ENCODE assay signal across 25 mouse cellular contexts in genomic region chr12:98216432-98216831, GRCm38 (mm10). TPM values are rescaled to one million over a fixed set of nuclear protein-coding genes. Genes with fewer than 3 reads are reported as not detected.
DNase-seq lines count a peak whose midpoint lies in the region; ATAC-seq and TF ChIP-seq lines count a peak whose summit lies in the region.
"Had no signal": no experiment of that assay in that cellular context is flagged by ENCODE, and none has a peak within 500 bp of the region (broad histone marks: within the 10 kb centered on the region; RNA-seq: fewer than 3 reads in every experiment).

No protein-coding gene starts in this region.

- intact Hi-C loops in heart, adult 2 months (cut with DNase I), result no loop called here

- ATAC-seq in midbrain, embryonic 13.5 days, result 0 out of 2 replicates have a peak, but pooled peaks have one; percentile 12
- ATAC-seq in midbrain, embryonic 15.5 days (replicated peaks), result no peak
- no peak for ATAC-seq in hindbrain, embryonic 14.5 days (ENCODE audit: low FRiP score)
- ATAC-seq in neural tube, embryonic 14.5 days (ENCODE audit: low read depth), result peak; percentile 54; the same call in 1 of the 2 replicates
- ATAC-seq: activated CD4-positive, CD25-positive, alpha-beta regulatory T cell, adult 4 months; forebrain, embryonic 15.5 days; intestine, postnatal 0 days had no signal

- H3K79me2 ChIP-seq in heart, adult 2 months (replicated peaks; ENCODE audit: control insufficient read depth, insufficient read depth, low read length), result no peaks in the 10 kb centered on the region

- H3K4me2 ChIP-seq in midbrain, embryonic 13.5 days (replicated peaks), result no peak overlapping the region
- H3K4me2 ChIP-seq in midbrain, embryonic 15.5 days, result no peak overlapping the region
- H3K4me2 ChIP-seq in hindbrain, embryonic 14.5 days (replicated peaks), result peak overlapping the region; percentile 32
- no peak overlapping the region for H3K4me2 ChIP-seq in neural tube, embryonic 14.5 days (ENCODE audit: low read depth, low read length)
- H3K4me2 ChIP-seq: embryonic facial prominence, embryonic 12.5 days; forebrain, embryonic 15.5 days; limb, embryonic 15.5 days; liver, embryonic 15.5 days; neural tube, embryonic 12.5 days; stomach, embryonic 15.5 days had no signal

- 0 out of 2 replicates have a peak, but pooled peaks cover 2% of the 10 kb centered on the region for H3K36me3 ChIP-seq in heart, embryonic 10.5 days
- no peaks in the 10 kb centered on the region for H3K36me3 ChIP-seq in heart, adult 2 months (ENCODE audit: control insufficient read depth, insufficient read depth, low read length)
- H3K36me3 ChIP-seq in midbrain, embryonic 13.5 days, result no peaks in the 10 kb centered on the region
- no peaks in the 10 kb centered on the region for H3K36me3 ChIP-seq in midbrain, embryonic 15.5 days (replicated peaks)
- H3K36me3 ChIP-seq in hindbrain, embryonic 14.5 days (replicated peaks; ENCODE audit: control insufficient read depth, insufficient read depth), result peaks cover 3% of the 10 kb centered on the region; the same call in 1 of the 2 replicates
- no peaks in the 10 kb centered on the region for H3K36me3 ChIP-seq in neural tube, embryonic 14.5 days (ENCODE audit: control insufficient read depth, insufficient read depth, low read length)
- H3K36me3 ChIP-seq: embryonic facial prominence, embryonic 12.5 days; forebrain, embryonic 15.5 days; liver, embryonic 15.5 days; stomach, embryonic 15.5 days had no signal

- DNase-seq in heart, embryonic 10.5 days (ENCODE audit: low spot score), result no peak
- DNase-seq in heart, adult 2 months, result no peak
- no peak for DNase-seq in hindbrain, embryonic 14.5 days (ENCODE audit: low spot score)
- no peak for DNase-seq in cerebellum, adult 18-20 months
- no peak for DNase-seq in kidney, postnatal 10 days
- DNase-seq: adrenal gland, postnatal 14 days; cerebellum, adult 11-12 months; gastrocnemius, postnatal 14 days; heart, adult 18-20 months; thymus, adult 18-20 months had no signal

- H3K4me3 ChIP-seq in heart, embryonic 10.5 days, result no peak overlapping the region
- no peak overlapping the region for H3K4me3 ChIP-seq in heart, adult 2 months
- H3K4me3 ChIP-seq in midbrain, embryonic 13.5 days (replicated peaks), result no peak overlapping the region
- no peak overlapping the region for H3K4me3 ChIP-seq in midbrain, embryonic 15.5 days
- no peak overlapping the region for H3K4me3 ChIP-seq in hindbrain, embryonic 14.5 days (replicated peaks; ENCODE audit: low read length)
- H3K4me3 ChIP-seq in neural tube, embryonic 14.5 days (ENCODE audit: low read depth, low read length), result no peak overlapping the region
- H3K4me3 ChIP-seq: embryonic facial prominence, embryonic 12.5 days; forebrain, embryonic 15.5 days; limb, embryonic 15.5 days; liver, embryonic 15.5 days; neural tube, embryonic 12.5 days; stomach, embryonic 15.5 days had no signal

- 67% methylated on average over 11 of the region's 11 CpGs for WGBS in heart, embryonic 10.5 days
- 72% methylated on average over 11 of the region's 11 CpGs for whole genome bisulfite sequencing in heart, adult 2 months
- WGBS in midbrain, embryonic 13.5 days, result 76% methylated on average over 11 of the region's 11 CpGs
- 67% methylated on average over 11 of the region's 11 CpGs for WGBS in midbrain, embryonic 15.5 days
- 51% methylated on average over 11 of the region's 11 CpGs for WGBS in hindbrain, embryonic 14.5 days
- WGBS in neural tube, embryonic 14.5 days, result 63% methylated on average over 11 of the region's 11 CpGs

- H3K9ac ChIP-seq in heart, adult 2 months (ENCODE audit: low read depth, low read length), result no peak overlapping the region
- H3K9ac ChIP-seq in midbrain, embryonic 13.5 days (replicated peaks), result no peak overlapping the region
- H3K9ac ChIP-seq in midbrain, embryonic 15.5 days, result no peak overlapping the region
- H3K9ac ChIP-seq in hindbrain, embryonic 14.5 days, result 0 out of 2 replicates have a peak overlapping the region, but pooled peaks have one; percentile 9
- H3K9ac ChIP-seq in neural tube, embryonic 14.5 days (replicated peaks; ENCODE audit: low read depth, low read length), result no peak overlapping the region
- H3K9ac ChIP-seq: embryonic facial prominence, embryonic 12.5 days; forebrain, embryonic 15.5 days; limb, embryonic 15.5 days; liver, embryonic 15.5 days; neural tube, embryonic 12.5 days; stomach, embryonic 15.5 days had no signal

- H3K9me3 ChIP-seq in heart, embryonic 10.5 days, result no peaks in the 10 kb centered on the region
- no peaks in the 10 kb centered on the region for H3K9me3 ChIP-seq in midbrain, embryonic 13.5 days
- no peaks in the 10 kb centered on the region for H3K9me3 ChIP-seq in midbrain, embryonic 15.5 days
- H3K9me3 ChIP-seq in hindbrain, embryonic 14.5 days (ENCODE audit: control insufficient read depth, low read length), result no peaks in the 10 kb centered on the region
- H3K9me3 ChIP-seq in neural tube, embryonic 14.5 days (ENCODE audit: control insufficient read depth, low read length), result no peaks in the 10 kb centered on the region
- H3K9me3 ChIP-seq: embryonic facial prominence, embryonic 12.5 days; forebrain, embryonic 15.5 days; G1E; limb, embryonic 15.5 days; liver, embryonic 15.5 days; neural tube, embryonic 12.5 days; stomach, embryonic 15.5 days had no signal

- TF ChIP-seq POLR2A in heart, adult 2 months (IDR thresholded peaks at IDR 0.05; ENCODE audit: insufficient read depth, low read depth, low read length), result no peak

- no peaks in the 10 kb centered on the region for H3K27me3 ChIP-seq in heart, embryonic 10.5 days (ENCODE audit: insufficient read depth, poor library complexity, severe bottlenecking)
- no peaks in the 10 kb centered on the region for H3K27me3 ChIP-seq in heart, adult 2 months (ENCODE audit: control insufficient read depth, insufficient read depth, low read length)
- H3K27me3 ChIP-seq in midbrain, embryonic 13.5 days, result no peaks in the 10 kb centered on the region
- H3K27me3 ChIP-seq in midbrain, embryonic 15.5 days (replicated peaks), result no peaks in the 10 kb centered on the region
- no peaks in the 10 kb centered on the region for H3K27me3 ChIP-seq in hindbrain, embryonic 14.5 days (ENCODE audit: control insufficient read depth, insufficient read depth, low read length)
- H3K27me3 ChIP-seq in neural tube, embryonic 14.5 days (ENCODE audit: control insufficient read depth, insufficient read depth, low read length), result no peaks in the 10 kb centered on the region
- H3K27me3 ChIP-seq: embryonic facial prominence, embryonic 12.5 days; forebrain, embryonic 15.5 days; limb, embryonic 15.5 days; liver, embryonic 15.5 days; neural tube, embryonic 12.5 days; stomach, embryonic 15.5 days had no signal

- no peak for TF ChIP-seq EP300 in heart, adult 2 months (IDR thresholded peaks at IDR 0.05; ENCODE audit: insufficient read depth, low read depth, low read length)

- no peak for TF ChIP-seq CTCF in heart, adult 2 months (IDR thresholded peaks at IDR 0.05)

- peaks cover 24% of the 10 kb centered on the region for H3K4me1 ChIP-seq in heart, embryonic 10.5 days
- peaks cover 3% of the 10 kb centered on the region for H3K4me1 ChIP-seq in heart, adult 2 months (ENCODE audit: control insufficient read depth, insufficient read depth, low read length)
- H3K4me1 ChIP-seq in midbrain, embryonic 13.5 days (replicated peaks), result peaks cover 11% of the 10 kb centered on the region; the same call in 1 of the 2 replicates
- H3K4me1 ChIP-seq in midbrain, embryonic 15.5 days, result no peaks in the 10 kb centered on the region
- 0 out of 2 replicates have a peak, but pooled peaks cover 7% of the 10 kb centered on the region for H3K4me1 ChIP-seq in hindbrain, embryonic 14.5 days (replicated peaks; ENCODE audit: control insufficient read depth, insufficient read depth, low read length)
- H3K4me1 ChIP-seq in neural tube, embryonic 14.5 days (ENCODE audit: control insufficient read depth, insufficient read depth, low read length), result no peaks in the 10 kb centered on the region
- H3K4me1 ChIP-seq: embryonic facial prominence, embryonic 12.5 days; forebrain, embryonic 15.5 days; limb, embryonic 15.5 days; liver, embryonic 15.5 days; stomach, embryonic 15.5 days had no signal

- H3K27ac ChIP-seq in heart, embryonic 10.5 days, result peak overlapping the region; percentile 73; the same call in 1 of the 2 replicates
- no peak overlapping the region for H3K27ac ChIP-seq in heart, adult 2 months
- H3K27ac ChIP-seq in midbrain, embryonic 13.5 days, result peak overlapping the region; percentile 35; the same call in 1 of the 2 replicates
- H3K27ac ChIP-seq in midbrain, embryonic 15.5 days, result no peak overlapping the region
- H3K27ac ChIP-seq in hindbrain, embryonic 14.5 days, result no peak overlapping the region
- H3K27ac ChIP-seq in neural tube, embryonic 14.5 days (ENCODE audit: low read depth, low read length), result no peak overlapping the region
- H3K27ac ChIP-seq: embryonic facial prominence, embryonic 12.5 days; forebrain, embryonic 15.5 days; limb, embryonic 15.5 days; liver, embryonic 15.5 days; neural tube, embryonic 12.5 days; stomach, embryonic 15.5 days had no signal

RNA-seq across cellular contexts. Expression of gene Galc, which starts 42.8 kb away (rescaled TPM):
- polyA plus RNA-seq in heart, embryonic 10.5 days (2016; fragmentation: Nextera tagmentation; extraction: Ambion mirVana), result 9.7 and 11.2 TPM in 2 replicates
- total RNA-seq in heart, adult 2 months (2021), result 1 to 10 TPM; 7.3 to 8.3 TPM
- 5.0 and 11.5 TPM in 2 replicates for polyA plus RNA-seq in heart, adult 2 months (2012; rRNA removed)
- polyA plus RNA-seq in midbrain, embryonic 13.5 days (2015; fragmentation: Nextera tagmentation; extraction: Ambion mirVana), result 11.5 and 11.6 TPM in 2 replicates
- polyA plus RNA-seq in midbrain, embryonic 15.5 days (2015; fragmentation: Nextera tagmentation; extraction: Ambion mirVana), result 10.0 and 10.7 TPM in 2 replicates
- polyA plus RNA-seq in hindbrain, embryonic 14.5 days (2014; fragmentation: Nextera tagmentation; extraction: Ambion mirVana), result 13.8 TPM in 2 replicates
- 14.3 and 15.6 TPM in 2 replicates for polyA plus RNA-seq in neural tube, embryonic 14.5 days (2014; fragmentation: Nextera tagmentation; extraction: Ambion mirVana)

RNA-seq across cellular contexts. Expression of gene Gpr65, which starts 52.0 kb away (rescaled TPM):
- polyA plus RNA-seq in heart, embryonic 10.5 days (2016; fragmentation: Nextera tagmentation; extraction: Ambion mirVana), result 0.11 and 0.34 TPM in 2 replicates
- under 1 TPM; 0.52 to 0.84 TPM for total RNA-seq in heart, adult 2 months (2021)
- polyA plus RNA-seq in heart, adult 2 months (2012; rRNA removed), result 0.64 and 1.1 TPM in 2 replicates
- polyA plus RNA-seq in midbrain, embryonic 13.5 days (2015; fragmentation: Nextera tagmentation; extraction: Ambion mirVana), result 0.24 and 0.31 TPM in 2 replicates
- 0.19 and 0.49 TPM in 2 replicates for polyA plus RNA-seq in midbrain, embryonic 15.5 days (2015; fragmentation: Nextera tagmentation; extraction: Ambion mirVana)
- 0.35 and 0.48 TPM in 2 replicates for polyA plus RNA-seq in hindbrain, embryonic 14.5 days (2014; fragmentation: Nextera tagmentation; extraction: Ambion mirVana)
- polyA plus RNA-seq in neural tube, embryonic 14.5 days (2014; fragmentation: Nextera tagmentation; extraction: Ambion mirVana), result 0.30 TPM in 1 of 2 replicates, not detected in the other
- total RNA-seq: layer of hippocampus, adult 18-20 months; layer of hippocampus, postnatal 25 days; left cerebral cortex, postnatal 14 days had no signal

Comparison
In these comparisons a context has a peak if more than half of its experiments do, and no peak if none do; other contexts are left out.
1. H3K27ac ChIP-seq: peak in heart, embryonic 10.5 days (single experiment) and midbrain, embryonic 13.5 days (single experiment); none in heart, adult 2 months (single experiment), midbrain, embryonic 15.5 days (single experiment), hindbrain, embryonic 14.5 days (single experiment) and neural tube, embryonic 14.5 days (single experiment).
2. ATAC-seq: peak in midbrain, embryonic 13.5 days (single experiment) and neural tube, embryonic 14.5 days (single experiment); none in midbrain, embryonic 15.5 days (single experiment) and hindbrain, embryonic 14.5 days (single experiment).